Mouse (Mus musculus): Measurements from ENCODE around the gene Cog4.

GRCm38 (mm10) chr8:110808495-110809472 is 37.6 kb upstream of the Cog4 start:
- TF ChIP-seq CTCF (IDR thresholded peaks at IDR 0.05; ENCODE audit: borderline replicate concordance, extremely low read depth, insufficient read depth, insufficient read length) = no peak
- TF ChIP-seq POLR2A (IDR thresholded peaks at IDR 0.05; ENCODE audit: borderline replicate concordance, extremely low read depth, insufficient read depth, insufficient read length, poor library complexity, severe bottlenecking) = no peak

Measured in brain, embryonic 14.5 days (tissue).